Mouse (Mus musculus) cortical plate, adult 2 months (tissue): ENCODE data around the gene Ifna6.

Experiments used
- CTCF ChIP-seq: fragments of 200-500 bp; IDR thresholded peaks from 2 replicates; pipeline ENCODE4 v1.5.1; 2011; ENCODE audit warnings: mild to moderate bottlenecking, control low read depth, low read length; ENCODE audit not compliant: insufficient read depth; ENCODE audit errors: extremely low read depth
- POLR2A ChIP-seq: fragments of 200-500 bp; IDR thresholded peaks from 2 replicates; pipeline ENCODE4 v1.6.1; 2011; ENCODE audit warnings: mild to moderate bottlenecking, low read length, control low read depth; ENCODE audit not compliant: insufficient read depth; ENCODE audit errors: extremely low read depth

- TF ChIP-seq POLR2A: no peak
- TF ChIP-seq CTCF: no peak
Measured at GRCm38 (mm10) chr4:88859214-88859613, 32.0 kb downstream of the Ifna6 start.
